Mouse (Mus musculus): ENCODE measurements at regions not wholly inside any gene's neighbourhood (a gene's known extent, or its start where the extent isn't known, plus 50 kb on each side); places are given as distances from the start of the nearest gene placed in this dataset.

DNA sequence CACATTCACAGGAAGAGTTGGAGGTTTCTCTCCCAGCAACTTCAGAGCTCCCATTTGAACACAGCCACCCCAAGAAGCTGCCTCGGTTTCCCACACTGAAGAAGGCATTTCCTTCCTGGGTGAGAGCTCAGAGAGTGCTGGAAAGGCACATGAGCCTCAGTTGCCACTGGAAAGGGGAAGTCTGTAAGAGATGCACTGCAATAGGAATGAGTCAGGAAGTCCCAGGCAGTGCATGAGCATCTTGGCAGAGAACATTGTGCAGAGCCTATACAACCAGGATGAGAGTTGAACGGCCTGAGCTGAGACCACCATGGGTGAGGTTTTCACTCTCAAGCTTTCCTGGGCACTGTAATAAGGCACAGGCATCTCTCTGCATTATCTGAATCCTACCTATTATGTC lies 244.4 kb downstream of the Irs2 start:
- TF ChIP-seq POLR2A (IDR thresholded peaks at IDR 0.05; ENCODE audit: insufficient read depth, low read length) (no peak), CTCF (IDR thresholded peaks at IDR 0.05; ENCODE audit: low read depth, low read length) (no peak)
